Mouse (Mus musculus) lung, postnatal 4 days (tissue): Measurements from ENCODE around the gene Ttll5.
A peak's percentile ranks its signal among the peaks of the same experiment; 100 is the strongest.

Source experiments
- DNase-seq, 2 experiments: peaks; one replicate each; pipeline ENCODE4 v3.0.0; 2021

The Ttll5 gene

DNA sequence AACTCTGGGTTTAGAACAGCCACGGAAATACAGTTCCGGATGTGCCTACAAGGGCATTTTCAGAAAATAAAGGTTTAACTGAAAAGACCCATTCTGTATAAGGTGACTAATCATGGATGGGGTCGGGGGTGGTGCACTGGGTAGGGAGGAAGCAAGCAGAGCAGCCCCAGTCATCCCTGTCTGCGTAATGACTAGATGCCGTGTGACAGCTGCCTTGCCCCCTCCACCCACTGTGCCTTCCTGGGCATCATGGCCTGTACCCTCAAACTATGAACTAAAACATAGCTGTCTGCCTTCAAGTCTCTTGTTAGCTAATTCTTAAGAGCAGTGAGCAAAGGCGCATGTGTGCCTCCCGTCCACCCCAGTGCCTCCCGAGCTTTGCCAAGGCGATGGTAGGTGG lies 281.6 kb downstream of the Ttll5 start:
- DNase-seq: no peak

DNA sequence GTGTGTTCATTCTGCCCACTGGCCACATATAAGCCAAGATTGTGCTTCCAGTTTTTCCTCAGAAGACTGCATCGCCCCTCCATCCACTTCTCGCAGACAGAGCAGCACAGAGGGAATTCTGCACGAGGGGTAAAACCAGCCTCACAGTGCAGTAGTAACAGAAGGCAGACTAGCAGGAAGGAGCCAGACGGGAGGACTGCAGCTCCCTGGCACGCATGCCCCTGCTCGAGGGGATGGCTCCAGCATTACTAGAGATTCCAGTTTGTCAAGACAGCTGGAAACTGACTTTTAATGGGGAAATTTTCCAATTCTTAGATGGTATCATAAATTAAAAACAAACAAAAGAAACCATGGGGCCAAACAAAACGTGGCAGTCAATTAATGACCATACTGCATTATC lies 283.2 kb downstream of the Ttll5 start:
- DNase-seq: no peak

DNA sequence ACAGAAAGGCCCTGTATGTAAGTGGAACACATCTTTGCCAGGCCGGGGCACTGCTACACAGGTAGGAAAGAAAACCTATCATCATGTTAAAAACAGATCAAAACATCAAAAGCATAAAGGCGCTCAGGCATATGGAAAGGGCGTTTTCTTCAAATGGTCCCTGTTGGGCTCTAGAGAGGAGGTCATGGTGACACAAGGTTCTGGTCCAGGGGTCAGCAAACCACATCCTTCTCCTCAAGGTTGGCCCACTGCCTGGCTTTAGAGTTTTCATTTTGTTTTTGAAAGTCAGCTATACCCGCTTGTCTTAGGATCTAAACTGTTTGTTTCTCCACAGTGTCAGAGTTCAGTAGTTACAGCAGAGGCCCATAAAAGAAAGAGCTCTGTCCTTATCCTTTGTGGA lies 285.1 kb downstream of the Ttll5 start:
- DNase-seq: no peak

DNA sequence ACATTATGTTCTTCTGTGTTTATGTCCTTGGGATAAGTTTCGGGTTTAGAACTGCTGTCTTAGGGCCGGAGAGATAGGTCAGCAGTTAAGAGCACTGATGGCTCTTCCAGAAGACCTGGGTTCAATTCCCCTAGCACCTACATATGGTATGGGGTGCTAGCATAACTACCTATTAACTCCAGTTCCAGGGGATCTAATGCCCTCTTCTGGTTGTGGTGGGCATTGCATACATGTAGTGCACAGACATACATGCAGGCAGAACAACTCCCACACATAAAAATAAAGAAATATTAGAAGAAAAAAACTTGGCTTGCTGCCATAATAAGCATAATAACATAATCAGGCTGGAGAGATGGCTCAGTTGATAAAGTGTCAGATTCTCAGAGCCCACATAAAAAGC lies 286.2 kb downstream of the Ttll5 start:
- peak in 1 of 2 experiments; percentile 48 for DNase-seq
